Mouse (Mus musculus): ENCODE results near the gene Plekhm2. TPM values are rescaled to one million over a fixed set of nuclear protein-coding genes. Genes with fewer than 3 reads are reported as not detected.

The Plekhm2 gene
- total RNA-seq, 2 experiments from 2014 or later, result 100 to 102 TPM

Other genes with a start within 250 kb of the Plekhm2 start
- gene Clcnkb, start 248.9 kb downstream of the Plekhm2 start, total RNA-seq (2021), result under 1 TPM; 0.36 to 0.57 TPM
- 1,000 to 10,000 TPM; 1,275 to 1,343 TPM for gene Hspb7, start 244.1 kb downstream of the Plekhm2 start, total RNA-seq (2021)
- 1 to 10 TPM; 1.2 TPM for gene Srarp, start 228.8 kb downstream of the Plekhm2 start, total RNA-seq (2021)
- 10 to 100 TPM; 25.5 to 26.5 TPM for gene Zbtb17, start 220.2 kb downstream of the Plekhm2 start, total RNA-seq (2021)
- 10 to 100 TPM; 27.0 to 28.6 TPM for gene Spen, start 126.3 kb downstream of the Plekhm2 start, total RNA-seq (2021)
- 100 to 1,000 TPM; 233 to 291 TPM for gene Fblim1, start 58.8 kb downstream of the Plekhm2 start, total RNA-seq (2021)
- 10 to 100 TPM; 18.7 to 20.7 TPM for gene Tmem82, start 46.3 kb downstream of the Plekhm2 start, total RNA-seq (2021)
- gene Slc25a34, start 41.1 kb downstream of the Plekhm2 start, total RNA-seq (2021), result 100 to 1,000 TPM; 109 to 132 TPM
- under 1 TPM in 1 of 2 experiments, not detected in 1; 0.92 TPM for gene Rsc1a1, start 20.7 kb upstream of the Plekhm2 start, total RNA-seq (2021)
- gene Ddi2, start 58.5 kb upstream of the Plekhm2 start, total RNA-seq (2021), result 10 to 100 TPM; 31.6 to 33.2 TPM
- under 1 TPM; 0.25 to 0.59 TPM for gene Agmat, start 81.8 kb upstream of the Plekhm2 start, total RNA-seq (2021)
- gene Dnajc16, start 126.0 kb upstream of the Plekhm2 start, total RNA-seq (2021), result 10 to 100 TPM; 22.8 to 23.4 TPM
- 1 to 10 TPM; 6.6 to 8.1 TPM for gene Casp9, start 128.7 kb upstream of the Plekhm2 start, total RNA-seq (2021)
- not detected for gene Cela2a, start 161.3 kb upstream of the Plekhm2 start, total RNA-seq (2021)
- gene Ctrc, start 181.5 kb upstream of the Plekhm2 start, total RNA-seq (2021), result not detected
- 10 to 100 TPM; 21.7 to 22.8 TPM for gene Efhd2, start 210.0 kb upstream of the Plekhm2 start, total RNA-seq (2021)